Mouse (Mus musculus): ENCODE data around the gene Nek6. TPM values are rescaled to one million over a fixed set of nuclear protein-coding genes. Genes with fewer than 3 reads are reported as not detected.

The Nek6 gene
- polyA plus RNA-seq, 1 experiment from 2014 or later = 75.1 TPM

DNA sequence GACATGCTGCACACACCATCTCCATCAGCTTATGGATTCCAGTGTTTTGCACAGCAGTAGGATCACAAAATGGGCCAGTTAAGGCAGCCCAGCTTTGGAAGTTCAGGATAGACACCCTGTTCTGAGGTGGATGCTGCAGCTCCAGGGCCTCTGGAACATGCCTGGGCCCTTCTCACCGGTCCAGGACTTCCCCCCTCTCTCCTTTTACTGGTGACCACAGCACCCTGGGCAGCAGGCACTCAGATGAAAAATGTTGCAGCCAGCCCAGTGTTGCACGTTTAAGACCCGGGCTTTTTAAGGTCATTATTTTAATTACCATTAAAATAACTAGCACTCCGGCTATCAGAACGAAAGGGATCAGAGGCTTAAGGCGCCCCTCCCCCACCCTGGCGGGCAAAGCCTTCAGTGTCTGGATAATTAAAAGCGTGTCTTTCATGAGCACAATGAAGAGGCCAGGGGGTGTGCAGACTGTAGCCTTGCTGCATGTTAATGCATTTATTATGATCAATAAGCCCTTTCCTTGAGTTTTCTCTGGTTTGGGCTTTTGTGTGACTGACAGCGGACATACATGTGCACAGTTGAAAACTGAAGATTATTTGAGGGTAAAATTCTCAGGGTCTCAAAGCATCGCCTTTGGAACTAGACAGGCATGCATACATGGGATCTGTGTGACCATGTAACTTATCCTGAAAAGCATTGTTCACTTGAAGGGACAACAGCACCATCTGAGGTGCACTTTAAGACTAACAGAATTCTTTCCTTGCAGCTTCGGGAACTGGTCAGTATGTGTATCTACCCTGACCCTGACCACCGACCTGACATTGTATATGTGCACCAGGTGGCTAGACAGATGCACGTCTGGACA lies 73.3 kb downstream of the Nek6 start:
- Histone ChIP-seq H3K36me3 (ENCODE audit: control insufficient read depth, insufficient read depth, low read length) (peaks cover 5% of the 10 kb centered on the region), H3K27me3 (ENCODE audit: control insufficient read depth, insufficient read depth, low read length) (no peaks in the 10 kb centered on the region), H3K4me2 (ENCODE audit: low read depth) (peak overlapping the region; percentile 12; the same call in 1 of the 2 replicates), H3K27ac (ENCODE audit: low read depth, low read length) (peak overlapping the region; percentile 68), H3K4me3 (ENCODE audit: low read depth, low read length) (no peak overlapping the region), H3K9ac (ENCODE audit: low read length) (peak overlapping the region; percentile 18; the same call in 1 of the 2 replicates), H3K9me3 (ENCODE audit: control insufficient read depth, low read length) (no peaks in the 10 kb centered on the region), H3K4me1 (ENCODE audit: control insufficient read depth, insufficient read depth, low read length) (peaks cover 20% of the 10 kb centered on the region)
- WGBS = 45% methylated on average over 13 of the region's 13 CpGs
- peak; percentile 69 for ATAC-seq (ENCODE audit: insufficient read depth, low FRiP score, low TSS enrichment)
- DNase-seq (ENCODE audit: low spot score) = peak; percentile 73

DNA sequence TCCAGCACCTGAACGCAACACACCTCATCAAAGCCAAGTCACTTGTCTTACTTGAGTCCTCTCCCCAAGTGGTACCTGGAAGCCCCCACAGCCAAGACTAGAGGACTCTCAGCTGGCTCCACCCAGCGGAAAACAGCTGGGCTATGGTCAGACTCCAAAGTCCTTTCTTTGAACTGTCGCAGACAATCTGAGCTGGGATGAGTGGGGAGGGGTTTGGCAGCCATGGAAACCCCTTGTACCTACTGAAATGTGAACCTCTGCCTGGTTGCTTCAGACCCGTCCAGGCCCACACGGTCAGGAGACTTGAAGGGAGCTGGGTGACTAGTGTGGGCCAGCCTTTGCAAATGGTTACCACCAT lies 73.9 kb downstream of the Nek6 start:
- no peaks in the 10 kb centered on the region for H3K9me3 ChIP-seq (ENCODE audit: control insufficient read depth, low read length)
- peak; percentile 67 for ATAC-seq (ENCODE audit: insufficient read depth, low FRiP score, low TSS enrichment)
- H3K9ac ChIP-seq (ENCODE audit: low read length) = no peak overlapping the region
- H3K4me1 ChIP-seq (ENCODE audit: control insufficient read depth, insufficient read depth, low read length) = peaks cover 20% of the 10 kb centered on the region
- H3K4me2 ChIP-seq (ENCODE audit: low read depth) = no peak overlapping the region
- peaks cover 8% of the 10 kb centered on the region for H3K36me3 ChIP-seq (ENCODE audit: control insufficient read depth, insufficient read depth, low read length)
- peak overlapping the region; percentile 68 for H3K27ac ChIP-seq (ENCODE audit: low read depth, low read length)
- peak; percentile 64 for DNase-seq (ENCODE audit: low spot score)
- no peak overlapping the region for H3K4me3 ChIP-seq (ENCODE audit: low read depth, low read length)
- WGBS = 33% methylated on average over 5 of the region's 5 CpGs
- H3K27me3 ChIP-seq (ENCODE audit: control insufficient read depth, insufficient read depth, low read length) = no peaks in the 10 kb centered on the region

DNA sequence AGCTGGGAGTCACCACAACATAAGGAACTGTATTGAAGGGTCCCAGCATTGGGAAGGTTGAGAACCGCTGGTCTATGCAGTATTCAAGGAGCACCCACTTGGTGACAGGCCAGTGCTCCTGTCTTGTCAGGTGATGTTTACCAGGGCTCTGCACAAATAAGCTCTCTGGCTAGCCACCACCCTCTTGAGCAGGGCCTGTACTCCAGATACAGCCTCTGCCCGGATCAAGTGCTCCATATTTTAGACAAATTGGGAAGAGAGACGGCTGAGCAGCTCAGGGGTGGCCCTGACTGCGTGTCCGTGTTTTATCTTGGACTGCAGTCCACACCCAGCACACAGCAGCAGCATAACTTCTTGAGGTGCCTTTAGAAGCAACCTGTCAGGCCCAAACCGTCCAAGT lies 75.3 kb downstream of the Nek6 start:
- no peak for ATAC-seq (ENCODE audit: insufficient read depth, low FRiP score, low TSS enrichment)
- H3K36me3 ChIP-seq (ENCODE audit: control insufficient read depth, insufficient read depth, low read length) = peaks cover 9% of the 10 kb centered on the region
- H3K4me3 ChIP-seq (ENCODE audit: low read depth, low read length) = no peak overlapping the region
- H3K27me3 ChIP-seq (ENCODE audit: control insufficient read depth, insufficient read depth, low read length) = no peaks in the 10 kb centered on the region
- H3K9me3 ChIP-seq (ENCODE audit: control insufficient read depth, low read length) = no peaks in the 10 kb centered on the region
- WGBS = 84% methylated on average over 6 of the region's 6 CpGs
- H3K27ac ChIP-seq (ENCODE audit: low read depth, low read length) = no peak overlapping the region
- peaks cover 20% of the 10 kb centered on the region for H3K4me1 ChIP-seq (ENCODE audit: control insufficient read depth, insufficient read depth, low read length)
- no peak overlapping the region for H3K9ac ChIP-seq (ENCODE audit: low read length)
- no peak overlapping the region for H3K4me2 ChIP-seq (ENCODE audit: low read depth)
- no peak for DNase-seq (ENCODE audit: low spot score)

DNA sequence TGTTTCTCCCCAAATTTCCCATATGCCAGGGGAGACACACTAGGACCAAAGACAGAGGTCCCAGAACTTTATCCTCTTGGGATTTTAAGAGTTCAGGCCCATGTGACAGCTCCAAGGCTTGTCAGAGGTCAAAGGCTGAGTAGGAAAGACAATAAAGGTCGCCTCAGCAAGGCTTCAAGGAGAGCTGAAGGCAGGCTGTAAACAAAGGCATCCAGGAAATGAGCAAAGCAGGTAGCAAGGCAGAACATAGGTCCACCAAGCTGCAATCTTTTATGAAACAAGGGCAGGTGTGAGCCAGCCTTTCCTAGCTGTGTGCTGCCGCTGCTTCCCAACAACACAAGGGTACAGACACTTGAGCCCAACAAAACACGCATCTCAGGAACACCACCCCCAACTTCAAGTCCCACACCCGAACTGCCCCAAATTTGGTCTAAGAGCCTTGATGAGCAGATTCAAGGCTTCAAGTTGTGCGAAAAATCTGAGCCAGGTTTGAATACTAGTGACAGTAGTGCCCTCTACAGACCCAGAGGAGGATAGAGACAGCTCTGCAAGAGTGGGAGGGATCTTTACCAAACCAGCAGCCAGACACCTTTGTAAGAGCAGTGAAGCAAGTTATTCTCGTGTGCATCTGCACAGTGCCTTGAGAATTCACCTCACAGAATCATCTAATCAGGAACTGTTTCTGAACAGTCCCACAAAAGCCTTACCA lies 80.5 kb downstream of the Nek6 start:
- Histone ChIP-seq H3K4me1 (ENCODE audit: control insufficient read depth, insufficient read depth, low read length) (peaks cover 13% of the 10 kb centered on the region; the same call in 1 of the 2 replicates), H3K27ac (ENCODE audit: low read depth, low read length) (no peak overlapping the region), H3K9me3 (ENCODE audit: control insufficient read depth, low read length) (no peaks in the 10 kb centered on the region), H3K4me3 (ENCODE audit: low read depth, low read length) (no peak overlapping the region), H3K4me2 (ENCODE audit: low read depth) (no peak overlapping the region), H3K27me3 (ENCODE audit: control insufficient read depth, insufficient read depth, low read length) (no peaks in the 10 kb centered on the region), H3K9ac (ENCODE audit: low read length) (no peak overlapping the region), H3K36me3 (ENCODE audit: control insufficient read depth, insufficient read depth, low read length) (peaks cover 6% of the 10 kb centered on the region)
- ATAC-seq (ENCODE audit: insufficient read depth, low FRiP score, low TSS enrichment) (no peak), DNase-seq (ENCODE audit: low spot score) (no peak)
- WGBS = 78% methylated on average over 6 of the region's 6 CpGs

DNA sequence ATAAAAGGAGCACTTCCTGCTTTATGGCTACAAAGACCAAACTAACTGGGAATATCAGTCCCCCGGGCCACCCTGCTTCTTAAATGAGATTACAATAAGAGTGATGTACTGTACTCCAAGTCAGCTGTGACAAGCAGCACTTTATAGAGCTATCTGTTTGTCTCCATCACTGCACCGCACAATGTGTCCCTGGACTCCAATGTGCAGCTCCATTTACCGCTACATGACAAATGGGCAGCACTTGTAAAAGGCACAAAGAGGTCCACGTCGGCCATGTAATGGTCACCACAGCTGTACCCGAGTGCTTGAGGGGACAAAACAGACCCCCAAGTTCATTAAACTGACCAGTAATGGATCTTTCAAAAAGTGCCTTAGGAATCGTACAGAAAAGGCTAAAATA lies 83.4 kb downstream of the Nek6 start:
- peak; percentile 45 for DNase-seq (ENCODE audit: low spot score)
- peak; percentile 83 for ATAC-seq (ENCODE audit: insufficient read depth, low FRiP score, low TSS enrichment)
- WGBS = 47% methylated on average over 7 of the region's 7 CpGs
- Histone ChIP-seq H3K9me3 (ENCODE audit: control insufficient read depth, low read length) (no peaks in the 10 kb centered on the region), H3K27ac (ENCODE audit: low read depth, low read length) (no peak overlapping the region), H3K4me3 (ENCODE audit: low read depth, low read length) (no peak overlapping the region), H3K4me1 (ENCODE audit: control insufficient read depth, insufficient read depth, low read length) (peaks cover 13% of the 10 kb centered on the region; the same call in 1 of the 2 replicates), H3K27me3 (ENCODE audit: control insufficient read depth, insufficient read depth, low read length) (no peaks in the 10 kb centered on the region), H3K9ac (ENCODE audit: low read length) (no peak overlapping the region), H3K36me3 (ENCODE audit: control insufficient read depth, insufficient read depth, low read length) (peaks cover 4% of the 10 kb centered on the region), H3K4me2 (ENCODE audit: low read depth) (no peak overlapping the region)

DNA sequence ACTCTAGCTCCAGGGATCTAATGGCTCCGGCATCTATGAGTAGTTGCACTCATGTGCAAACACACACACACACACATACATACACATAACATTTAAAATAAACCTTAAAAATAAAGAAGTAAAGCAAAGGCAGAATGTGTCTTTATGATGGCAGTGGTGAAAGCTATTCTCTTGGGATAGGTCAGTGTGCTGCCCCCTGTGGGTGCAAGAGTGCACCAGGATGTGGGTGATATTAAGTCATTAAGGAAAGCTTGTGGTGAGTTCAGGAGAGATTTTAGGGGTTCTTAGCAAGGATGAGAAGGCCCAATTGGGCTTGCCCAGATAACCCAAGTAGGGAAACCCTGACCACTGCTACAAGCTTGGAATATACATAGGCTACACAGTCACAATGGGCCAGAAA lies 86.5 kb downstream of the Nek6 start:
- ATAC-seq (ENCODE audit: insufficient read depth, low FRiP score, low TSS enrichment) (no peak), DNase-seq (ENCODE audit: low spot score) (no peak)
- Histone ChIP-seq H3K4me2 (ENCODE audit: low read depth) (no peak overlapping the region), H3K36me3 (ENCODE audit: control insufficient read depth, insufficient read depth, low read length) (no peaks in the 10 kb centered on the region), H3K9ac (ENCODE audit: low read length) (no peak overlapping the region), H3K27ac (ENCODE audit: low read depth, low read length) (no peak overlapping the region), H3K4me1 (ENCODE audit: control insufficient read depth, insufficient read depth, low read length) (peaks cover 13% of the 10 kb centered on the region; the same call in 1 of the 2 replicates), H3K9me3 (ENCODE audit: control insufficient read depth, low read length) (no peaks in the 10 kb centered on the region), H3K27me3 (ENCODE audit: control insufficient read depth, insufficient read depth, low read length) (no peaks in the 10 kb centered on the region), H3K4me3 (ENCODE audit: low read depth, low read length) (no peak overlapping the region)
- 97% methylated on average over 1 of the region's 1 CpGs for WGBS

DNA sequence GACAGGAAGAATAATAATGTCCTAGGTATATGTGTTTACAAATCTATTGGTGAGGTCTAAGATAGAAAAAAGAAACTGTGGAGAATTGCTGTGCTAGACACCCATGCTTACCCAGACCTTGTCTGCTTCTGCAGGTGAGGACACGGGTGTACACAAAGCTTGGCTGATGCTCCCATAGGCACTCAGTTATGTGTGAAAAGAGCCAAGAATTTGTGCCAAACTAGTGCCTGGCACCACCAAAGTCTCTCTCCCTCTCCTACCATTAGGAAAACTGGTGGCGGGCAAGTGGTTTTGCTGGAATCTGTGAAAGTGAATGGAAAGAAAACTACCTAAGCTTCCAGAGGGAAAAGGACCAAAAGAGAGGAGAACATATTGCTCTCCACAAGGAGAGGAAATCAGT lies 87.0 kb downstream of the Nek6 start:
- 88% methylated on average over 2 of the region's 2 CpGs for WGBS
- Histone ChIP-seq H3K4me1 (ENCODE audit: control insufficient read depth, insufficient read depth, low read length) (peaks cover 13% of the 10 kb centered on the region; the same call in 1 of the 2 replicates), H3K36me3 (ENCODE audit: control insufficient read depth, insufficient read depth, low read length) (no peaks in the 10 kb centered on the region), H3K4me3 (ENCODE audit: low read depth, low read length) (no peak overlapping the region), H3K4me2 (ENCODE audit: low read depth) (no peak overlapping the region), H3K9ac (ENCODE audit: low read length) (no peak overlapping the region), H3K9me3 (ENCODE audit: control insufficient read depth, low read length) (no peaks in the 10 kb centered on the region), H3K27me3 (ENCODE audit: control insufficient read depth, insufficient read depth, low read length) (no peaks in the 10 kb centered on the region), H3K27ac (ENCODE audit: low read depth, low read length) (no peak overlapping the region)
- ATAC-seq (ENCODE audit: insufficient read depth, low FRiP score, low TSS enrichment) (no peak), DNase-seq (ENCODE audit: low spot score) (no peak)

DNA sequence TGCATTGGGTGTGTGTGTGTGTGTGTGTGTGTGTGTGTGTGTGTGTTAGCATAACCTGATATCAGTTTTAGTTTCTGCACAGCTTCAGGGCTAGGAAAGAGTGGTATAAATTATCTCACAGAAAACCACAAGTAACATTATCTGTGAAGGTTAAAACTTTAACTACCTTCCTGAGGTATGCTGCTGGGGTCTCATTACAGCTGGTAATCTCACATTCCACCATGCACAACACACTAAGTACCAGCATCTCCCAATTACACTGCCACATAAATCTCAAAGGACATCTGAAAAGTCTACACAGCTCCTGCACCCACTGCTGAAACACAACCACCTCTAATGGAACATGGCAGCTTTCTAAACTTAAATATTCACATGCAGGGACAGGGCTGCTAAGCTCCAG lies 89.4 kb downstream of the Nek6 start:
- Histone ChIP-seq H3K4me1 (ENCODE audit: control insufficient read depth, insufficient read depth, low read length) (peaks cover under 1% of the 10 kb centered on the region; the same call in 1 of the 2 replicates), H3K4me2 (ENCODE audit: low read depth) (no peak overlapping the region), H3K27ac (ENCODE audit: low read depth, low read length) (no peak overlapping the region), H3K27me3 (ENCODE audit: control insufficient read depth, insufficient read depth, low read length) (no peaks in the 10 kb centered on the region), H3K36me3 (ENCODE audit: control insufficient read depth, insufficient read depth, low read length) (no peaks in the 10 kb centered on the region), H3K4me3 (ENCODE audit: low read depth, low read length) (no peak overlapping the region), H3K9me3 (ENCODE audit: control insufficient read depth, low read length) (no peaks in the 10 kb centered on the region), H3K9ac (ENCODE audit: low read length) (no peak overlapping the region)
- DNase-seq (ENCODE audit: low spot score) (no peak), ATAC-seq (ENCODE audit: insufficient read depth, low FRiP score, low TSS enrichment) (no peak)

All from neural tube, embryonic 11.5 days (tissue).